Mouse (Mus musculus) heart, embryonic 12.5 days (tissue): ENCODE measurements around the gene Syne1. TPM values are rescaled to one million over a fixed set of nuclear protein-coding genes. Genes with fewer than 3 reads are reported as not detected.

Experiments
- ATAC-seq: fragments of 200-750 bp; cut with Nextera tagmentation; 2 replicates; pipeline ENCODE4 v1.8.0; 2017; ENCODE audit warnings: moderate TSS enrichment, moderate library complexity; ENCODE audit not compliant: insufficient number of reproducible peaks, low FRiP score
- H3K27ac ChIP-seq: fragments of 300-500 bp; sonication (generic); 2 replicates; pipeline ENCODE4 v1.5.1; 2016; ENCODE audit warnings: mild to moderate bottlenecking, moderate library complexity; ENCODE audit not compliant: poor library complexity, severe bottlenecking
- H3K27me3 ChIP-seq: fragments of 300-500 bp; sonication (generic); replicated peaks from 2 replicates; pipeline ENCODE4 v1.6.1; 2016; ENCODE audit warnings: mild to moderate bottlenecking, moderate library complexity
- H3K36me3 ChIP-seq: fragments of 300-500 bp; sonication (generic); 2 replicates; pipeline ENCODE4 v1.6.1; 2016; ENCODE audit warnings: mild to moderate bottlenecking, moderate library complexity
- H3K4me1 ChIP-seq: fragments of 300-500 bp; sonication (generic); replicated peaks from 2 replicates; pipeline ENCODE4 v1.6.1; 2016; ENCODE audit warnings: mild to moderate bottlenecking
- H3K4me2 ChIP-seq: fragments of 300-500 bp; sonication (generic); 2 replicates; pipeline ENCODE4 v1.6.1; 2016; ENCODE audit warnings: mild to moderate bottlenecking, moderate library complexity
- H3K4me3 ChIP-seq: fragments of 300-500 bp; sonication (generic); 2 replicates; pipeline ENCODE4 v1.5.1; 2016; ENCODE audit warnings: mild to moderate bottlenecking
- H3K9ac ChIP-seq: fragments of 300-500 bp; sonication (generic); 2 replicates; pipeline ENCODE4 v1.6.1; 2016; ENCODE audit warnings: mild to moderate bottlenecking, moderate library complexity
- H3K9me3 ChIP-seq: fragments of 300-500 bp; sonication (generic); replicated peaks from 2 replicates; pipeline ENCODE4 v1.6.1; 2016; ENCODE audit warnings: mild to moderate bottlenecking, moderate library complexity
- WGBS: fragments of 180-500 bp; shearing (Covaris S2); methylation state at CpG from one replicate; pipeline ENCODE4 v1.1.7; 2016; 5-methylcytosine and 5-hydroxymethylcytosine counted together
- polyA plus RNA-seq: library from polyadenylated mRNA; unstranded; fragments of >200 nt; fragmentation: Nextera tagmentation; extraction: Ambion mirVana; gene quantifications from 2 replicates; pipeline ENCODE4 v1.2.1, GENCODE M21; 2016

Syne1 gene
- polyA plus RNA-seq, 1 experiment from 2014 or later = 18.0 TPM

DNA sequence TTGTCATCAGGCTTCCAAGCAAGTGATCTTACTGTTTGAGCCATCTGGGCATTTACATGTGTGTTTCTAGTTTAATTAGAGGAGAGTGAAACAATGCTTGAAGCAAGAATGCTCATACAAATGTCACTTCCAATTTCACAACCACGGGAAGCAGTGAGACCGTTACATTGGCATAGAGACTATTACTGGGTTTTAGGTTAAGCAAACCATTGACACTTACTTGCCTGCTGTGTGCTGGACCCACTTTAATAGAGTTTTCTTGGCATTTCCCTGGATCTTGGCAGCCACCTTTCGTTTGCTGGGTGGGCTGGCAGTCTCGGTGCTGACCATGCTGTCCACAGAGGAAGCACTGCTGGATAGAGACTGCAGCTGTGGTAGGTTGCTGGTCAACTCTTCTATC lies 127.3 kb downstream of the Syne1 start:
- no peaks in the 10 kb centered on the region for H3K9me3 ChIP-seq

DNA sequence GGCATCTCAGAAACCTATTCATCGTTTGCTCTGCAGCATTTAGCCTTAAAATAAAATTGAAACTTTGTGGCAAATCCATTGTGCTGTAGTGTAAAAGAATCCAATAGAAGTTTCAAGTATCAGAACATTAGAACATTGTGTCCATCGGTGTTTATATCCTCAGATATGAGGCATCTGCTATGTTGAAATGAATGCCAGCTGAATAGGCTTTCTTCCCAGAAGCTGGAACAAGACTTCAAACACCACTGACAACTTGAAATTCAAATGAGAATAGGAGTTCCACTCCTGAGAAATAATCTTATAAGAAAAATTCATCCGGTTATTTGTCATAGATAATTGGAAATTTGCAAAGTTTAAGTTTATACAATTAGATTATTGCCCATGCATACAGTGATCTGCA lies 135.6 kb downstream of the Syne1 start:
- no peak overlapping the region for H3K9ac ChIP-seq
- WGBS = 77% methylated on average over 3 of the region's 3 CpGs
- H3K4me3 ChIP-seq = no peak overlapping the region
- H3K27ac ChIP-seq = no peak overlapping the region
- H3K36me3 ChIP-seq = no peaks in the 10 kb centered on the region
- H3K9me3 ChIP-seq = no peaks in the 10 kb centered on the region
- no peak for ATAC-seq
- H3K27me3 ChIP-seq = no peaks in the 10 kb centered on the region
- no peak overlapping the region for H3K4me2 ChIP-seq
- peaks cover 4% of the 10 kb centered on the region for H3K4me1 ChIP-seq

More for the DNA sequence above, 127.3 kb downstream of the Syne1 start:
- Histone ChIP-seq H3K4me2 (no peak overlapping the region), H3K27me3 (no peaks in the 10 kb centered on the region), H3K9ac (no peak overlapping the region), H3K4me1 (no peaks in the 10 kb centered on the region), H3K4me3 (no peak overlapping the region), H3K27ac (no peak overlapping the region), H3K36me3 (no peaks in the 10 kb centered on the region)
- 80% methylated on average over 4 of the region's 4 CpGs for WGBS
- ATAC-seq = no peak

DNA sequence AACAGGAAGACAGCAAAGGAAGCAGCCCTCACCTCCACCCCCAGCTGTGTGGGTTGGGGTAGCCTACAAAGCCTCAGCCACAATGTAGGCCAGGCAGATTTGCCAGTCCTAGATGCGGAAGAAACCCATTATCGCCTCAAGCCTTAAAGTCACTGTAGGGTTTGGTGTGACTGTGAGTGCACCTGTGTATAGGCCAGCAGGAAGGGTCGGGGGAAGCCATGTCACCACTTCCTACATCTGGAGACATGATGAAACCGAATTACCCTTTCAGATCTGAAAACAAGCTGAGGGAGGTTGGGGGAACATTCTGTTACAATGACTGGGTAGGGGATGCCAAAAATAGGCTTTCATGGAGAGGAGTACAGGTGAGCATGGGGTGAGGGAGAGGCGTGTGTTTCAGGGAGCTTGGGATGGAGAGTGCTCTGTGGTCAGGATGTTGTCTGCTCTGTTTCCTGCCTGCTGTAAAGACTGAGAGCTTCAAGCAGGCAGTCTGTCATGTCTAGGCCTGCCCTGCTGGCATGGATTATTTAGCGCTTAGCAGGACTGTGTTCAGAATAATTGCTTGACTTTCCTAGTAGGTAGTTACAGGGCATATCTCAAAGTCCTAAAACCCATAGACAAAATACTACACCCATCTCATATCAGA lies 167.0 kb downstream of the Syne1 start:
- H3K9me3 ChIP-seq = peaks cover 5% of the 10 kb centered on the region; the same call in 1 of the 2 replicates
- 0 out of 2 replicates have a peak, but pooled peaks cover 6% of the 10 kb centered on the region for H3K4me1 ChIP-seq
- no peak for ATAC-seq
- whole genome bisulfite sequencing = 68% methylated on average over 6 of the region's 6 CpGs
- H3K4me2 ChIP-seq = no peak overlapping the region
- no peak overlapping the region for H3K27ac ChIP-seq
- no peaks in the 10 kb centered on the region for H3K36me3 ChIP-seq
- no peaks in the 10 kb centered on the region for H3K27me3 ChIP-seq
- no peak overlapping the region for H3K4me3 ChIP-seq
- no peak overlapping the region for H3K9ac ChIP-seq

DNA sequence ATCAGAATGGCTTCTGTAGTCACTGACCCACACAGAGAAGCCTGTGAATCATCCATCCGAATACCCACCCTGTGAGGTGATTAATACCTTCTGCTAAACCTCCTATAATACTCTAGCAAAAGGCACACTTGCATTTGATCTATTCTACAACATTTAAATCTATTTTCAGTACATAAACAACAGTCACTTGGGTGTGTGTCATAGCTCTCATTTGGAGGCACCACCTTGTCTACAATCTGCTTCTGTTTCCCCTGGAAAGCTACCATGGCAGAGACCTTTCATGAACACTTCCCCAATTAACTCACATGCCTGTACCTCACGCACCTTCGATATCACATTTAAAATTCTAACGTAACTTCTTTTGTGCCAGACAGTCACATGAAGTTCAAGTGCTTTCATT lies 169.7 kb downstream of the Syne1 start:
- Histone ChIP-seq H3K4me3 (no peak overlapping the region), H3K9ac (no peak overlapping the region), H3K9me3 (no peaks in the 10 kb centered on the region), H3K27ac (no peak overlapping the region), H3K4me1 (0 out of 2 replicates have a peak, but pooled peaks cover 6% of the 10 kb centered on the region), H3K27me3 (no peaks in the 10 kb centered on the region), H3K4me2 (no peak overlapping the region), H3K36me3 (no peaks in the 10 kb centered on the region)
- 86% methylated on average over 4 of the region's 4 CpGs for WGBS
- no peak for ATAC-seq

DNA sequence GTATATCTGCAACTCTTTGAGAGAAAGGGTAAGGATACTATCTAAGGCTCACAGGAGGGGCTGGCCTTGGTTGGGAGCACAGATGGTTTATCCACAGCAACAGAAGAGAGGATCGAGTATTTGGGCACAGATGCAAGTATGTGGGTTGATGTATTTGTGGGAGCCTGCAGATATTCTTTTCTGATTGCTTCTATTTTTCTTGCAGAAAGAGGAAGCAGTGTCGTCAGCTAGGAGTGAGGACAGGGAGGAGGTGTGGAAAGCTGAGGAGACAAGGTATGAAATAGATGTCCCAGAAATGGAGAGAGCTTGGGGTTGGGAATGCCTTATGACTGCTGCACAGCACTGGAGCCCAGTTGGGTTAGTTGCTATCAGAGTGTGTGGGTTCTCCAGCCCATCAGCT lies 172.3 kb downstream of the Syne1 start:
- H3K27me3 ChIP-seq = no peaks in the 10 kb centered on the region
- H3K9ac ChIP-seq = no peak overlapping the region
- H3K9me3 ChIP-seq = no peaks in the 10 kb centered on the region
- WGBS = 59% methylated on average over 2 of the region's 2 CpGs
- H3K4me1 ChIP-seq = no peaks in the 10 kb centered on the region
- no peak overlapping the region for H3K4me2 ChIP-seq
- no peak for ATAC-seq
- no peak overlapping the region for H3K4me3 ChIP-seq
- H3K27ac ChIP-seq = no peak overlapping the region
- no peaks in the 10 kb centered on the region for H3K36me3 ChIP-seq

DNA sequence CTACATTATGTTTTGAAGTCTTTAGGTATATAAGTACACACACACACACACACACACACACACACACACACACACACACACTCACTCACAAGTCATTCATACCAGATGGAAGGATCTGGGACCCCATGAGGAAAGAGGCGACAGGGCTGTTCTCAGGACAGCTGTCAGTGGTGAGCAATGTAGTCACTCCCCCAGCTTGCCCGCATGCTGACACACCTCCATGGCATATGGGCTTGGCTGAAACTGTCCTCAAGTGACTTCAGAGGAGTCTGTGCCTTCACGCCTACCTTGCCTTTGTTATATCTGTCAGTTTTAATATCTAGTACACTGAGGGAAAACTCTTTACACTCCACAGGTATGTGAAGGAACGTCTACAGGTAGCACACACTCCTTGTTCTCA lies 181.7 kb downstream of the Syne1 start:
- H3K9me3 ChIP-seq = no peaks in the 10 kb centered on the region
- H3K4me2 ChIP-seq = no peak overlapping the region
- H3K27ac ChIP-seq = no peak overlapping the region
- no peak overlapping the region for H3K9ac ChIP-seq
- no peaks in the 10 kb centered on the region for H3K36me3 ChIP-seq
- peaks cover 4% of the 10 kb centered on the region for H3K4me1 ChIP-seq
- WGBS = 70% methylated on average over 4 of the region's 4 CpGs
- ATAC-seq = no peak
- H3K27me3 ChIP-seq = no peaks in the 10 kb centered on the region
- H3K4me3 ChIP-seq = no peak overlapping the region

DNA sequence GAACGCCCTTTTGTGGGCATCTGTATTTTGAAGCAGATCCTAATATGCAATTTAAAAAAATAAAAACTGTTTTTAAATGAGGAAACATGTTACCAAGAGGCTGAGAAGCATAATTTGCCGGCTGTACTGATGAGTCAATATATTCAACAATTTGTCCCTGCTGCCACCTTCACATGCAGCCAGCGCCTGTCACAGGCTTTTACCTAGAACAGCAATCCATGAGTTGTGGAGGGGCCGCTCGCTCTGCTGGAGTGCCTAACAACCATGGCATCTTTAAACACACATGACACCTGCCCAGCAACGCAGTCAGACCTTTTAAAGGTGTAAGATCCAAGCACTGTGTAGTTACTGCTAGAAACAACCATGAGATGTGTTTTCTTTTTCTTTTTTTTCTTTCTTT lies 183.0 kb downstream of the Syne1 start:
- Histone ChIP-seq H3K9me3 (no peaks in the 10 kb centered on the region), H3K36me3 (no peaks in the 10 kb centered on the region), H3K4me3 (no peak overlapping the region), H3K27me3 (no peaks in the 10 kb centered on the region), H3K4me1 (peaks cover 4% of the 10 kb centered on the region), H3K9ac (no peak overlapping the region), H3K4me2 (no peak overlapping the region), H3K27ac (no peak overlapping the region)
- ATAC-seq = no peak
- 80% methylated on average over 6 of the region's 6 CpGs for WGBS

DNA sequence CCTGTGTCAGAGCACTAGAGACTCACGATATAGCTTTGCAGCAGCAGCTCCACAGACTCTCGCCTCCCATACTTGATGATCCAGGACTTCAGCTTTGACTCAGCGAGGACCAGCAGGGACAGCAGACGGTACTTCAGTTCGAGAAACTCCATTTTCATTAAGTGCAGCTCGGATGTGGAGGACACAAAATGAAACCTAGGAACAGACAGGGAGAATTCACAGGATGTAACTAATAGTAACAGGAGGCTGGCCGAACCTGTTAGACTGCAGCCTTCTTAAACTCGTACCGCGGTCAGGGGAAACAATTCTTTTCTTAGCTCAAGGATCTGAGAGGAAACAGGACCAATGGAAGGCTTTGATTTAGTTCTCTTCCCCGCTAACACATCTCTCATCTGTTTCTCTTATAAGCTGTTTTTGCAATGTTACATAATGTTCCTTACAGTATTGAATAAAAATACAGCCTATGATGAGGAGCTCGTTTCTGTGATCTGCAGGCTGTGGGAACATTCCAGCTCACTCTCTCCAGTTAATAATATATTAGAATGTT lies 183.7 kb downstream of the Syne1 start:
- no peaks in the 10 kb centered on the region for H3K27me3 ChIP-seq
- no peak overlapping the region for H3K27ac ChIP-seq
- H3K9ac ChIP-seq = no peak overlapping the region
- H3K36me3 ChIP-seq = no peaks in the 10 kb centered on the region
- peak overlapping the region; percentile 31; the same call in 1 of the 2 replicates for H3K4me2 ChIP-seq
- H3K4me3 ChIP-seq = no peak overlapping the region
- H3K4me1 ChIP-seq = peaks cover 4% of the 10 kb centered on the region
- WGBS = 52% methylated on average over 12 of the region's 12 CpGs
- ATAC-seq = no peak
- no peaks in the 10 kb centered on the region for H3K9me3 ChIP-seq

DNA sequence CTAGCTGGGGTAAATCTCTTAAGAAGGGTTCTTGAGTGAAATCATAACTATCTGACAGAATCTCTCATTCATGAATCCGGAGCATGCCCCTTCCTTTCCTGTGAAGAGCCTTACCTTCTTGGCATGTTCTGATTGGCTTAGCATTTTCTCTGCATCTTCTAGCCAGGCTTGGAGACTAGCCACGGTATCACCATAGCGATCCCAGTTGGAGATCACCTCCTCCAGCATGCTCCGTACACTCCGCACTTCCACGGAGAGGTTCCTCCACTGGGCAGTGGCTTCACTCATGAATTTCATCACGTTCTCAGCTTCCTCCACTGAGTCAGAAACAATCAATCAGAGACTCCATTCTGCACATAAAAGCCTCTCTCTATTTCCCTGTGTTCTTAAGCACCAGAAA lies 190.7 kb downstream of the Syne1 start:
- H3K36me3 ChIP-seq = no peaks in the 10 kb centered on the region
- no peaks in the 10 kb centered on the region for H3K9me3 ChIP-seq
- 52% methylated on average over 7 of the region's 7 CpGs for WGBS
- H3K4me1 ChIP-seq = no peaks in the 10 kb centered on the region
- no peak overlapping the region for H3K4me2 ChIP-seq
- no peak overlapping the region for H3K4me3 ChIP-seq
- H3K9ac ChIP-seq = no peak overlapping the region
- no peak for ATAC-seq
- no peaks in the 10 kb centered on the region for H3K27me3 ChIP-seq
- no peak overlapping the region for H3K27ac ChIP-seq

DNA sequence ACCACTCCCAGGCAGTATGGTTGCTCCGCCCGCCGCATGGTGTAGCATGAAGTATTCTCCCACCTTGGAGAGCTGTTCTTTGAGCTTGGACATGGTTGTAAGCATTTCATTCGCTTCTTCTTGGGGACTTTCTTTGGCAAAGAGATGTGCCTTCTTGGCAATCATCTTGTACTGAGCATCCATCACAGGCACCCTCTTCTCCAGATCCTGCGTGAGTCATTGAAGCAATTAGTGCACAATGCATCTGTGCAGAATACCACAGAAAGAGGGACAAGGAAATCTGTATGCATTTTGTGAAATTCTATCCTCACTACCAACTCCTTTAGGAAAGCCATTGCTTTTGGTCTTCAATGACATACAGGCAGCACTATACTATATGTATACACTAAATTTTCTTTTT lies 194.7 kb downstream of the Syne1 start:
- Histone ChIP-seq H3K36me3 (no peaks in the 10 kb centered on the region), H3K27me3 (no peaks in the 10 kb centered on the region), H3K9ac (no peak overlapping the region), H3K4me3 (no peak overlapping the region), H3K4me2 (no peak overlapping the region), H3K9me3 (no peaks in the 10 kb centered on the region), H3K4me1 (no peaks in the 10 kb centered on the region), H3K27ac (no peak overlapping the region)
- WGBS = 76% methylated on average over 5 of the region's 5 CpGs
- ATAC-seq = no peak

DNA sequence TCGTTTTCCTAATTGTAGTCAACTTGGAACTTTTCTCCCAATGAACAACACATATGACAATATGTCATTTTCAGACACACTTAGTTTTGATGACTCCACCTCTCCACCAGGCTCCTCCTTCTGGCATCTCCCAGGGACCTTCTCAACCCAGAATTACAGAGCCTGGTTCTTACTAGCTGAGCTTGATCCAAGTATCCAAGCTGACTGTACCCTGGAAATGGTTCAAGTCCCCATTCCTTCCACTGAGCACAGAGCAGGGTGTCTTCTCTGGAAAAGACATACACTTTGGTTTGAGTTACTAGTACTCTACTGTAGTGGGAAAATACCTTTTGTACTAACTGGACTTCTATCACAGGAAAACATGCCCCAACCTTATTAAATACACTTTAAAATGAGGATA lies 197.9 kb downstream of the Syne1 start:
- Histone ChIP-seq H3K4me3 (no peak overlapping the region), H3K27me3 (no peaks in the 10 kb centered on the region), H3K9me3 (no peaks in the 10 kb centered on the region), H3K36me3 (no peaks in the 10 kb centered on the region), H3K4me1 (no peaks in the 10 kb centered on the region), H3K4me2 (no peak overlapping the region), H3K27ac (no peak overlapping the region), H3K9ac (no peak overlapping the region)
- WGBS = 77% methylated on average over 1 of the region's 1 CpGs
- no peak for ATAC-seq

DNA sequence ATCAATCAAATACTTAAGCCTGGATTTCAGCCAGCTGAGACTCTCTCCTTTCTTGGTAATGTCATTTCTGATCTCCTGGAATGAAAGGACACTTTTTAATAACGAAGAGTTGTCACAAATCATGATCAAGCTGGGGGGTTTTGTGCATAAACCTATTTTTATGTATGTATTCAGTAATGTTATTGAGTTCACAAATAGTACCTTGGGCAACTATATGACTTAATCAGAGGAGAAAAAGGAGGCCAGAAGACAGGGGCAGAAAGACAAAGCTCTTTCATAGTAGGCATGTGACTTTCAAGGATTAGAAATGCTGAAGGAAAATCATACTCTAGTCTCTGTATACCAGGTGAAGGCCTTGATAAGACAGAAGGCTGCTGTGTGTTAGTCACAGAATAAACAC lies 204.4 kb downstream of the Syne1 start:
- Histone ChIP-seq H3K4me3 (no peak overlapping the region), H3K9ac (no peak overlapping the region), H3K4me1 (0 out of 2 replicates have a peak, but pooled peaks cover 3% of the 10 kb centered on the region), H3K36me3 (no peaks in the 10 kb centered on the region), H3K4me2 (no peak overlapping the region), H3K27ac (no peak overlapping the region), H3K9me3 (no peaks in the 10 kb centered on the region), H3K27me3 (no peaks in the 10 kb centered on the region)
- 70% methylated on average over 1 of the region's 1 CpGs for WGBS
- ATAC-seq = no peak
